In genomic region chr2:33218903-33219625, GRCm38 (mm10) we compare ENCODE assay signal across 8 mouse cellular contexts. TPM values are rescaled to one million over a fixed set of nuclear protein-coding genes. Genes with fewer than 3 reads are reported as not detected.
A peak's percentile ranks its signal among the peaks of the same experiment; 100 is the strongest.
DNase-seq lines count a peak whose midpoint lies in the region; ATAC-seq and TF ChIP-seq lines count a peak whose summit lies in the region.

No protein-coding gene starts in this region.

- TF ChIP-seq POLR2A in cortical plate, adult 2 months (IDR thresholded peaks at IDR 0.05; ENCODE audit: extremely low read depth, insufficient read depth, low read length), result no peak

- H3K4me1 ChIP-seq in forebrain, embryonic 14.5 days (ENCODE audit: control insufficient read depth, insufficient read depth, low read length), result peaks cover 27% of the 10 kb centered on the region
- peaks cover 39% of the 10 kb centered on the region for H3K4me1 ChIP-seq in forebrain, embryonic 16.5 days (replicated peaks; ENCODE audit: control insufficient read depth, insufficient read depth, low read length)
- peaks cover 9% of the 10 kb centered on the region for H3K4me1 ChIP-seq in cortical plate, adult 2 months (ENCODE audit: control insufficient read depth, insufficient read depth, low read length)
- no peaks in the 10 kb centered on the region; the same call in 1 of the 2 replicates for H3K4me1 ChIP-seq in intestine, postnatal 0 days (replicated peaks; ENCODE audit: control insufficient read depth, insufficient read depth, low read length)

- WGBS in forebrain, embryonic 14.5 days, result 63% methylated on average over 11 of the region's 11 CpGs
- 67% methylated on average over 11 of the region's 11 CpGs for WGBS in forebrain, embryonic 16.5 days
- 64% methylated on average over 11 of the region's 11 CpGs for WGBS in intestine, postnatal 0 days

- peaks cover 9% of the 10 kb centered on the region; the same call in 1 of the 2 replicates for H3K36me3 ChIP-seq in forebrain, embryonic 14.5 days (ENCODE audit: control insufficient read depth, insufficient read depth, low read length)
- no peaks in the 10 kb centered on the region for H3K36me3 ChIP-seq in forebrain, embryonic 16.5 days (ENCODE audit: control insufficient read depth, insufficient read depth)
- peaks cover 10% of the 10 kb centered on the region; the same call in 1 of the 2 replicates for H3K36me3 ChIP-seq in intestine, postnatal 0 days (ENCODE audit: control insufficient read depth, insufficient read depth)
- no peaks in the 10 kb centered on the region; the same call in 1 of the 2 replicates for H3K36me3 ChIP-seq in splenic B cell, adult 2 months (ENCODE audit: control insufficient read depth, insufficient read depth, low read length, poor library complexity, severe bottlenecking)

- peak; percentile 51 for TF ChIP-seq CTCF in cortical plate, adult 2 months (IDR thresholded peaks at IDR 0.05; ENCODE audit: extremely low read depth, insufficient read depth, low read length)
- TF ChIP-seq CTCF in intestine, postnatal 0 days (IDR thresholded peaks at IDR 0.05; ENCODE audit: low read depth), result peak; percentile 69

- H3K27ac ChIP-seq in forebrain, embryonic 14.5 days (ENCODE audit: low read depth, low read length), result no peak overlapping the region
- H3K27ac ChIP-seq in forebrain, embryonic 16.5 days (ENCODE audit: low read length), result no peak overlapping the region
- no peak overlapping the region for H3K27ac ChIP-seq in cortical plate, adult 2 months (ENCODE audit: insufficient read depth, low read length)
- H3K27ac ChIP-seq in intestine, postnatal 0 days (ENCODE audit: low read depth, low read length), result no peak overlapping the region

- H3K9me3 ChIP-seq in forebrain, embryonic 14.5 days (replicated peaks; ENCODE audit: control insufficient read depth, low read length), result no peaks in the 10 kb centered on the region
- no peaks in the 10 kb centered on the region for H3K9me3 ChIP-seq in forebrain, embryonic 16.5 days (ENCODE audit: control insufficient read depth, low read length)
- no peaks in the 10 kb centered on the region for H3K9me3 ChIP-seq in intestine, postnatal 0 days (ENCODE audit: control insufficient read depth)

- ATAC-seq in forebrain, embryonic 14.5 days, result no peak
- no peak for ATAC-seq in forebrain, embryonic 16.5 days
- no peak for ATAC-seq in intestine, postnatal 0 days
- ATAC-seq in monocyte, adult 5-6 weeks (replicated peaks; ENCODE audit: insufficient number of reproducible peaks, low FRiP score, low TSS enrichment, poor library complexity, severe bottlenecking), result no peak

- H3K4me3 ChIP-seq in forebrain, embryonic 14.5 days (ENCODE audit: low read depth, low read length), result no peak overlapping the region
- no peak overlapping the region for H3K4me3 ChIP-seq in forebrain, embryonic 16.5 days (replicated peaks; ENCODE audit: low read length)
- H3K4me3 ChIP-seq in cortical plate, adult 2 months (ENCODE audit: insufficient read depth, low read length), result no peak overlapping the region
- no peak overlapping the region for H3K4me3 ChIP-seq in intestine, postnatal 0 days (ENCODE audit: low read depth, low read length)

- peak; percentile 54 for DNase-seq in forebrain, embryonic 14.5 days (ENCODE audit: low spot score)
- peak; percentile 66 to 67 for DNase-seq in right cerebral cortex, adult 2 months (ENCODE audit: low spot score in 2 of 2)
- DNase-seq in right cerebral cortex, postnatal 14 days, result no peak
- DNase-seq in splenic B cell, adult 2 months (ENCODE audit: low read depth, low spot score), result peak; percentile 21

- no peaks in the 10 kb centered on the region for H3K27me3 ChIP-seq in forebrain, embryonic 14.5 days (replicated peaks; ENCODE audit: control insufficient read depth, insufficient read depth, low read length)
- no peaks in the 10 kb centered on the region for H3K27me3 ChIP-seq in forebrain, embryonic 16.5 days (replicated peaks; ENCODE audit: control insufficient read depth, insufficient read depth, low read length)
- H3K27me3 ChIP-seq in intestine, postnatal 0 days (replicated peaks; ENCODE audit: control insufficient read depth, insufficient read depth, low read length), result no peaks in the 10 kb centered on the region
- no peaks in the 10 kb centered on the region for H3K27me3 ChIP-seq in splenic B cell, adult 2 months (ENCODE audit: control insufficient read depth, insufficient read depth, low read length, poor library complexity, severe bottlenecking)

- no peak overlapping the region for H3K4me2 ChIP-seq in forebrain, embryonic 14.5 days (ENCODE audit: low read length)
- H3K4me2 ChIP-seq in forebrain, embryonic 16.5 days (ENCODE audit: low read length), result no peak overlapping the region
- H3K4me2 ChIP-seq in intestine, postnatal 0 days (replicated peaks; ENCODE audit: low read depth), result no peak overlapping the region

- no peak overlapping the region for H3K9ac ChIP-seq in forebrain, embryonic 14.5 days (ENCODE audit: low read length)
- H3K9ac ChIP-seq in forebrain, embryonic 16.5 days (replicated peaks; ENCODE audit: low read depth, low read length), result no peak overlapping the region
- H3K9ac ChIP-seq in intestine, postnatal 0 days (ENCODE audit: low read depth, low read length), result no peak overlapping the region

RNA-seq across cellular contexts. Expression of gene Angptl2, which starts 3.2 kb away (rescaled TPM):
- polyA plus RNA-seq in forebrain, embryonic 14.5 days (2014; fragmentation: Nextera tagmentation; extraction: Ambion mirVana), result 8.0 and 12.0 TPM in 2 replicates
- polyA plus RNA-seq in forebrain, embryonic 16.5 days (2015; fragmentation: Nextera tagmentation; extraction: Ambion mirVana), result 12.0 and 14.3 TPM in 2 replicates
- 4.9 and 5.5 TPM in 2 replicates for polyA plus RNA-seq in cortical plate, adult 2 months (2012; rRNA removed)
- polyA plus RNA-seq in intestine, postnatal 0 days (2015; fragmentation: Nextera tagmentation; extraction: Ambion mirVana), result 24.2 and 25.5 TPM in 2 replicates
- total RNA-seq in monocyte, adult 5-6 weeks (2017), result 1.9 to 5.8 TPM (median 2.8 TPM) in 3 replicates
